Mouse (Mus musculus) right cerebral cortex, postnatal 14 days (tissue): Measurements from ENCODE around the gene Nars2.
"Not testable (repeated sequence)": the region's sequence is repeated elsewhere in the genome, so short reads cannot be mapped to it uniquely, and the experiment has no call there.

Experiments used
- DNase-seq: peaks from one replicate; pipeline ENCODE4 v3.0.0; 2022

Gene Nars2

GRCm38 (mm10) chr7:96951281-96952051 is at the start of gene Nars2:
Gene Nars2, plus strand, starts transcription at chr7:96951505.
- DNase-seq = peak; percentile 87

- no peak for DNase-seq
Observed at GRCm38 (mm10) chr7:96902183-96902582, 49.1 kb upstream of the Nars2 start.

GRCm38 (mm10) chr7:96903088-96903985 is 48.0 kb upstream of the Nars2 start:
- DNase-seq = no peak

GRCm38 (mm10) chr7:96904442-96904841 is 46.9 kb upstream of the Nars2 start:
- no peak for DNase-seq

- DNase-seq = no peak
Observed at GRCm38 (mm10) chr7:96904936-96905335, 46.4 kb upstream of the Nars2 start.

- DNase-seq = no peak
Observed at GRCm38 (mm10) chr7:96905422-96905821, 45.9 kb upstream of the Nars2 start.

GRCm38 (mm10) chr7:96906216-96906615 is 45.1 kb upstream of the Nars2 start:
- no peak for DNase-seq

GRCm38 (mm10) chr7:96907971-96908680 is 43.2 kb upstream of the Nars2 start:
- DNase-seq = no peak

GRCm38 (mm10) chr7:96909856-96910255 is 41.4 kb upstream of the Nars2 start:
- DNase-seq = no peak

- DNase-seq = no peak
Observed at GRCm38 (mm10) chr7:96910310-96910960, 40.9 kb upstream of the Nars2 start.

- DNase-seq = peak; percentile 88
Observed at GRCm38 (mm10) chr7:96914031-96914430, 37.3 kb upstream of the Nars2 start.

GRCm38 (mm10) chr7:96915452-96916105 is 35.7 kb upstream of the Nars2 start:
- peak; percentile 31 for DNase-seq

GRCm38 (mm10) chr7:96920447-96921095 is 30.7 kb upstream of the Nars2 start:
- no peak for DNase-seq

- no peak for DNase-seq
Observed at GRCm38 (mm10) chr7:96922927-96923326, 28.4 kb upstream of the Nars2 start.

- DNase-seq = no peak
Observed at GRCm38 (mm10) chr7:96943715-96944377, 7.5 kb upstream of the Nars2 start.

- DNase-seq = not testable (repeated sequence)
Observed at GRCm38 (mm10) chr7:96946501-96946900, 4.8 kb upstream of the Nars2 start.

GRCm38 (mm10) chr7:96952094-96952493 is 789 bp downstream of the Nars2 start:
- no peak for DNase-seq

- no peak for DNase-seq
Observed at GRCm38 (mm10) chr7:96959168-96959567, 7.9 kb downstream of the Nars2 start.

- no peak for DNase-seq
Observed at GRCm38 (mm10) chr7:96967188-96967587, 15.9 kb downstream of the Nars2 start.

- no peak for DNase-seq
Observed at GRCm38 (mm10) chr7:96970359-96970758, 19.1 kb downstream of the Nars2 start.
